Mouse (Mus musculus): Measurements from ENCODE around the gene Mrpl28. TPM values are rescaled to one million over a fixed set of nuclear protein-coding genes. Genes with fewer than 3 reads are reported as not detected.
"Not testable (repeated sequence)": the region's sequence is repeated elsewhere in the genome, so short reads cannot be mapped to it uniquely, and the experiment has no call there.

The Mrpl28 gene
- total RNA-seq, 2 experiments from 2014 or later: 62.3 to 63.3 TPM

- no peak for DNase-seq (ENCODE audit: low spot score in 2 of 2)
These were observed 39.4 kb downstream of the Mrpl28 start for GRCm38 (mm10) chr17:26162736-26163135.

- DNase-seq (ENCODE audit: low spot score in 2 of 2): no peak
These were observed 44.7 kb downstream of the Mrpl28 start for GRCm38 (mm10) chr17:26168039-26168438.

GRCm38 (mm10) chr17:26175248-26175647, 51.9 kb downstream of the Mrpl28 start:
- DNase-seq (ENCODE audit: low spot score in 2 of 2): not testable (repeated sequence)

Other genes with a start within 250 kb of the Mrpl28 start
- 10 to 100 TPM; 20.0 to 21.3 TPM for gene Mettl26, start 248.4 kb upstream of the Mrpl28 start, total RNA-seq (2021)
- gene Wfikkn1, start 242.6 kb upstream of the Mrpl28 start, total RNA-seq (2021): 1 to 10 TPM in 1 of 2 experiments, under 1 TPM in 1; 0.88 to 1.4 TPM
- gene Rab40c, start 203.8 kb upstream of the Mrpl28 start, total RNA-seq (2021): 10 to 100 TPM; 15.1 to 17.2 TPM
- 10 to 100 TPM; 46.7 to 50.8 TPM for gene Pigq, start 178.6 kb upstream of the Mrpl28 start, total RNA-seq (2021)
- gene Nhlrc4, start 178.5 kb upstream of the Mrpl28 start, total RNA-seq (2021): not detected
- gene A930017K11Rik, start 170.9 kb upstream of the Mrpl28 start, total RNA-seq (2021): not detected
- gene Capn15, start 137.7 kb upstream of the Mrpl28 start, total RNA-seq (2021): 10 to 100 TPM; 14.2 to 14.5 TPM
- 10 to 100 TPM; 36.8 to 41.4 TPM for gene Rab11fip3, start 53.9 kb upstream of the Mrpl28 start, total RNA-seq (2021)
- 10 to 100 TPM in 1 of 2 experiments, 1 to 10 TPM in 1; 9.2 to 12.9 TPM for gene Decr2, start 33.2 kb upstream of the Mrpl28 start, total RNA-seq (2021)
- gene Nme4, start 27.9 kb upstream of the Mrpl28 start, total RNA-seq (2021): 10 to 100 TPM; 13.5 to 18.3 TPM
- gene Tmem8, start 10.2 kb upstream of the Mrpl28 start, total RNA-seq (2021): 1 to 10 TPM; 3.0 to 4.5 TPM
- 10 to 100 TPM; 28.5 to 29.5 TPM for gene Axin1, start 15.2 kb downstream of the Mrpl28 start, total RNA-seq (2021)
- under 1 TPM in 1 of 2 experiments, not detected in 1; 0.21 TPM for gene Pdia2, start 75.6 kb downstream of the Mrpl28 start, total RNA-seq (2021)
- gene Rgs11, start 79.5 kb downstream of the Mrpl28 start, total RNA-seq (2021): 1 to 10 TPM in 1 of 2 experiments, under 1 TPM in 1; 0.65 to 1.3 TPM
- gene Arhgdig, start 84.3 kb downstream of the Mrpl28 start, total RNA-seq (2021): 1 to 10 TPM; 3.7 to 4.2 TPM
- gene Fam234a, start 120.7 kb downstream of the Mrpl28 start, total RNA-seq (2021): 10 to 100 TPM; 50.2 to 55.7 TPM
- gene Luc7l, start 129.4 kb downstream of the Mrpl28 start, total RNA-seq (2021): 10 to 100 TPM; 33.6 to 43.9 TPM